Mouse (Mus musculus): Measurements from ENCODE around the gene Malsu1. TPM values are rescaled to one million over a fixed set of nuclear protein-coding genes. Genes with fewer than 3 reads are reported as not detected.

Malsu1 gene
- total RNA-seq, 2 experiments from 2014 or later, result 23.8 to 34.4 TPM

DNA sequence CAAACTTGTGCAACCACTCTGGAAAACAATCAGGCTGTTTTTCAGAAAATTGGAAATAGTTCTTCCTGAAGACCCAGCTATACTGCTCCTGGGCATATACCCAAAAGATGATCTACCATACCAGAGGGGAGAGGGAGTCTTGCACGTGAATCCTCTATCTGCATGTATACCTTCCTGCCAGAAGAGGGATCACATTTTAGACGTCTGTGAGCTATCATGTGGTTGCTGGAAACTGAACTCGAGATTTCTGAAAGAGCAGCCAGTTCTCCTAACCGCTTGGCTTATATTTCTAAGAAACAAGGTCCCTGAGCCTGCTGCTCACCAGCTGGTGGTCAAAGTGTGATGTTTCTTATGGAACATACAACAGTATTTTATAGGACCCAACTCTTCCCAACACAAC is 5.2 kb upstream of the Malsu1 start:
- no peak for DNase-seq (ENCODE audit: low spot score in 2 of 2)

DNA sequence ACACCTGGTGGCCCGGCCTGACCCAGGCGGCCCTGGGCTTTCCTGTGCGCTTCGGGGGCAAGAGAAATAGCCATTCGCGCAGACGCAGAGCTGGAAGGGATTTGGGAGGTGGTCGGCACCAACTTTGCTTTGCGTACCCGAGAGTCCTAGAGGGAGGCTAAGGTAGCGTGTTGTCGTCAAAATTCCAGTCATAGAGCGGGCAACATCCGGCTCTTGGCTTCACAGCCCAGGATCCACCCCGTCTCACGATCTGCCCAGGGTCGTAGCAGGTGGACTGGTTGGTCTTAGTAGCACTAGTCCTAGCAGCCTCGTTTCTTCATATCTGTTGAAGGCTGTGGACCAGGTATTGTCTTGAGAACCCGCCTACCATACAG is 509 bp downstream of the Malsu1 start:
- DNase-seq (ENCODE audit: low spot score in 2 of 2), result peak in 1 of 2 experiments; percentile 22

DNA sequence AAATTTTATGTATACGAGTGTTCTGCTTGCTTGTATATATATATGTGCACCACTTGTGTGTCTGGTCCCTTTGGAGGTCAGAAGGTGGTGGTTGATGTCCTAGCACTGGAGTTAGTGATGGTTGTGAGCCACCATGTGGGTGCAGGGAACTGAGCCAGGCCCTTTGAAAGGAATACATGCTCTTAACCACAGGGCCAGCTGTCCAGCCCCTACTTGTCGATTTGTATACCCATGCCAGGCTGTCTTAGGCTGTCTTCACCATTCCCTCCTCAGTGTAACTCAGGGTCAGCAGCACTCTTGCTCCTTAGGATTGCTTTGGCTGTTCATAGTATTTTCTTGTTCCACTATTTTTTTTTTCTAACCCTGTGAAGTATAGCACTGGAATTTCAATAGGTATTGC is 4.3 kb downstream of the Malsu1 start:
- no peak for DNase-seq (ENCODE audit: low spot score in 2 of 2)

DNA sequence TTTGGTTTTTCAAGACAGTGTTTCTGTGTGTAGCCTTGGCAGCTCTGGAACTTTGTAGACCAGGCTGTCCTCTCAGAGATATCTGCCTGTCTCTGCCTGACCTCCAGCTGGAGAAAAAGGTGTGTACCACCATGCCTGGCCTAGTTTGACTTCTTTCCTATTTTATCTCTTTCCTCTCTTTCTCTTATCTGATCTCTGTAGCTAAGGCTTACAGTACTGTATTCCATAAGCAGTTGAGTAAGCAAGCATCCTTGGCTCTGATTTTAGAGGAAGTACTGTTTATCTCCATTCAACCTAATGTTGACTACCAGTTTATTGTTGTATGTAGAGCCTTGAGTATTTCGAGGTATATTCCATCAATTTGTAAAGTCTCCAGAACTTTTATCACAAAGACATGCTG is 5.7 kb downstream of the Malsu1 start:
- DNase-seq (ENCODE audit: low spot score in 2 of 2), result no peak

DNA sequence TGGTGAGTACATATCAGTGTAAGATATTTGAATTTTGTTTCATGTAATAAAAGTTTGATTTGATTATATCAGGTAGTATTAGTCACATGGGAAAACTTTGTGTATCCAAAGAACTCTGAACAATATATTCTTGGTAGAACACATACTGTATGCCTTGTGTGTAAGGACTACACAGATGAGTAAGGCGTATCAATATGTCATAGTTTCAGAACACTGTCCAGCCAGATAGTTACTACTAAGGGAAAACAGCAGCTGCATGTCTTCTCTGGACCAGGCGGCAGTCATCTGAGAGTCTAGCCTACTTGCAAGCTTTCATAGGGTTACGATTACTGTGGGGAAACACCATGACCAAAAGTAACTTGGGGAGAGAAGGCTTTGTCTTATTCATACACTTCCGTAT is 9.4 kb downstream of the Malsu1 start:
- DNase-seq (ENCODE audit: low spot score in 2 of 2), result no peak

DNA sequence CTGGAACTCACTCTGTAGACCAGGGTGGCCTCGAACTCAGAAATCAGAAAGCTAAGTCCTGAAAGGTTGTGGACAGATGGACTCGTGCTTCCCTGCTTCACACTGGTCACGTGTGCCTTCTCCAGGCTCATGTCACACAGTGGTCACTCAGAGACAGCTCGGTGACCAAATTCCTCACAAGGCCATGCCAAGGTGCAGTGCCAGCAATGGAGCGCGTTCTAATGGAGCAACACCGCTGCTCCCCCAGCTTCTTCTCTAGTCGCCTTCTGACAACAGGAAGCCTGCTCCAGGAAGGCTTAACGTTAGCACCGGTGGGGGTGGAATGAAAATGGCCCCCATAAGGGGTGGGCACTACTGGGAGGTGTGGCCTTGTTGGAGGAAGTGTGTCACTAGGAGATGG is 21.4 kb downstream of the Malsu1 start:
- no peak for DNase-seq (ENCODE audit: low spot score in 2 of 2)

DNA sequence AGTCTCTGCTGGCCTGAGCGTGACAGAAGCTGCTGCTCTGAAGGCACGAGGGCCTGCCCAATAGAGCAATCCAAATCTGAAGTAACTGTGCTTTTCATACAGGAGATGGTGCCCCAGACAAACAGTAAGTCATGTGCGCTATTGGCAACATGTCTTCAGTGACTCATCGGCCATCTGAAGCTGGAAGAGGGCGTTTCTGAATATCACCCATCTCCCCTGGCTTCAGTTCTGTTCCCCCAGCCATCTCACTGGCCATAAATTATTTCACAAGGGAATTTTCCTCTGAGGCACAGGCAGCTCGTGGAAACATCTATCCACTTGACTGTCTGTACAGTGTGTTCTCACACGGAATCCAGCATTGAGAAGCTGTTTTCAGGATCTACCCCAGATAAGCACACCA is 22.8 kb downstream of the Malsu1 start:
- DNase-seq (ENCODE audit: low spot score in 2 of 2), result peak; percentile 20 to 34

DNA sequence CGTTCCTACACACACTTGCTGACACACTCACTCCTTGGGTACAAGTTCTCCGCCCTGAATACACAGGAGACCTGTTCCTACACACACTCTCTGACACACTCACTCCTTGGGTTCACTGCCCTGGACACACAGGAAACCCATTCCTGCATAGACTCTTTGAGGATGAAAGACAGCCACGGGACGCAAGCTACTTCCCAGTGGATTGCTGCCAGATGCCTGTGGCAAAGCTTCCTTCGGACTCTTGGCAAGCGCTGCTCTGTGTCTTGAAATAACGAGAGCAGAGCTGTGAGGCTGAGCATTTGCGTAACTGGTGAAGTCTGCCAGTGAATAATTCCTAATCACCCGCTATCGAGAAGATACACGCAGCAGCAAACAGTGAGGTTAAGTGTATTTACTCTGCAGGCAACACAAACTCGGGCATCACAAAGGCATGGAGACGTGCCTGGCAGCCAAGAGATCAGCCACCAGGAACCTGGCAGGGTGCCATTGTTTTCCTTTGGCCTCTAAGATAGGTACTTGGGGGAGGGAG is 23.4 kb downstream of the Malsu1 start:
- DNase-seq (ENCODE audit: low spot score in 2 of 2), result peak; percentile 62 to 69

DNA sequence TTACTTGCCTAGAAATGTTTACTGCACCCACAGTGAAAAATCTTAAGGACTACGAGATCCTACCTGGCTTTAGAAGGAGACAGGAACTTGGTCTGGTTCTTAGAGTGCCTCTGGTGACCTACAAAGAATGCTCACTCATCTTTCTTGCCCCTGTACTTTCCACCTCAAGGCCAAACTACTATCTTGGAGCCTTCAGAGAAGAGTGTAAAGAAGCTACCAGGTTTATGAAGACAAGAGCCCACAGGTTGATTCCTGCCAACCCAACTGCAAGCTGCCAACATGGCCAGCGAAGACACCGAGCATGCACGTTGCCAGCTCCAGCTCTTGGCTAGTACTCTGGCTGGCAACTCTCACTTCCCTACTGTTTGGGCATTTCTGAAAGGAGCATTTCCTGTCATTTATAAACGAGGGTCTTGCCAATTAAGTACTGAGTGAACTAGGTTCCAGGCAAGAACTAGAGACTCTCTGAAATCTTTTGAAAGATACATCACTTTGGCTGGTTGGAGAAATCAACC is 24.1 kb downstream of the Malsu1 start:
- DNase-seq (ENCODE audit: low spot score in 2 of 2), result no peak

DNA sequence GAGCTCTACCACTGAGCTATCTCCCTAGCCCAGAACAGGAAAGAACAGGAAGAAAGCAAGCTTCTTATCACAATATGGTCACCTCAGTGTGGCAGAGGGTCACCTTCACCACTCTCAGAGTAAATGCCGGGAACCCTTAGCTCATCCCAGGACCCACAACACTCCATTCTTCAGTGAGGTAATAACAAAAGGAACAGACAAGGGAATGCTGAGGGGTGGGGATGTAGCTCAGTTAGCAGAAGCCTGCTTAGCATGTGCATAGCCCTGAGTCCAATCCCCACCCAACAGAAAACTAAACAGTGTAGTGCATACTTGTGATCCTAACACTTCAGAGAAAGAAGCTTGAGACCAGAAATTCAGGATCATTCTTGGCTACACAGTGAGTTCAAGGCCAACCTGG is 25.5 kb downstream of the Malsu1 start:
- no peak for DNase-seq (ENCODE audit: low spot score in 2 of 2)

DNA sequence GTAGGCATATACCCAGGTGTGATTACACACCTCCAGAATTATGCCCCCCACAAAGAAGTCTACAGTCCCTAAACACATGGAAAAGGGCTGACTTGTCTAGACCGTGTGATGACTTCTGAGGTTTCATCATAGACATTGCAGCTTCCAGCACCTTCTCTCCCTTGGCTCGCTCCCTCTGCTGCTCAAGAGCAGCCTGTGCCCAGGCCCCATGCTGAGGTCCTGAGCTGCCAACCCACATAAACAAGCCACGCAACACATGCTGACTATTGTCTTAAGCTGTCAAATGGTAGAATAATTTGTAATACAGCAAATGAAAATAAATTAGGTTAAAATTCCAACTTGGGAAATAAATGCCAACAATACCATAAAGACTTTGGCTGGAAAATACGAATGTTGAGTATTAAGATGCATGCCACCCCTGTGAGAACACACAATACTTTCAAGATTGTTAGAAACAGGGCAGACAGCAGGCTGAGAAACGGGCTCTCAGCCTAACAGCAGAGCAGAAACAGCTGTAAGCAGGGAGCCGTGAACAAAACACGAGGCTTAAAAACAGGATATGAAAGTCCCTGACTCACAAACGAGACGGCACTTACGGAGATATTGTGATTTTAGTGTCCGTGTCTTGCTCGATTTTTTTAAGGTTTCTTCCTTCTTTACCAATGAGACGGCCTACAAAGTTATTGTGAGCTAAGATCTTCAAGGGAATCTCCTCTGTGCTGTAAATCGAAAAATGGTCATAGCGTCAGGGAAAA is 33.3 kb downstream of the Malsu1 start:
- no peak for DNase-seq (ENCODE audit: low spot score in 2 of 2)

DNA sequence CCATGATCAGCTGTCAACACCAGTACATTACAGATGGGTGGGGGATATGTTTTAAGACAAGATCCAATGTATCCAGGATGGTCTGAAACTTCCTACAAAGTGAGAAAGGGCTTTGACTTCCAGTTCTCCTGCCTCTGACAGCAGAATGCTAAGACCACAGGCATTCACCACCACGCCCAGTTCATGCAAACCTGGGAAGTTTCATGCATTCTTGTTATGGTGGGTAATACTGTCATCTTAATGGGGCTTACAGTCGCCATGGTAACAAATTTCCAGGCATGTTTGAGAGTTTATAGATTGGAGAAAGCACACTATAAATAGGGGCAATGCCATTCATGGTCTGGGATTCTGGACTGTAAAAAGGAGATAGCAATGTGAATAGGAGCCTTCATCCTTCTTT is 35.6 kb downstream of the Malsu1 start:
- DNase-seq (ENCODE audit: low spot score in 2 of 2), result no peak

DNA sequence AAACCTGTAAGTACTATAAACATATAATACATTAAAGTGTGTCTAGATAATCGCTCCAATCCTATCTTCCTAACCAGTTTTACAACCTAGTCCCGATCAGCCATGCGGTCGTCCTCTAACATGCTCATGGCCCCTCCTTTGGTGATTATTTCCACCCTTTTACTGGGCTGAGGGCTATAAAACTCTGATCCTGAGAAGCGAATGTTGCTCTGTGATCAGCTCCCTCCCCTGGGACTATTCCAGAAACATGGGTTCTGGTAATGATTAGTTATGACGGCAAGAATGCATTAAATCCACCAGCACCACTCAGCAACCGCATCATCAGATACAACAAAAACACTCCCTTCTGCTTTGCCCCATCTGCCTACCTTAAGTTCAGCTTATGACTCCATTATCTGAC is 40.3 kb downstream of the Malsu1 start:
- DNase-seq (ENCODE audit: low spot score in 2 of 2), result no peak

DNA sequence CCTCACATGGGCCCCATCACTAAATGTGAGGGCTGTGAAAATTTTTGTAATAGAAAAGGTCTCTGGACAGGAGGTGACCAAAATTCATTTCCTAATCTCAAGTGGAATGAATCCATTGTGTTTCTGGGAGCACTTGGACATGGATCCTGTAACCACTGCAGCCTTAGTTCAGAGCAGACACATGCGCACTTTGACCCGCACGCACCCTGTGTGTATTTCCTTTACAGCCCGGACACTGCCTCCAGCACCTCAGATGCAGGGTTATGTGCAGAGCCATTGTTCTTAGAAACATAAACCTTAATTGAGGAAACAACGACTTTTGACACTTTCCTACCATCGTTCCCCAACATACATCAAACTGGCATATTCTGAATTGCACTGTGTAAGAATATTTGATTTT is 40.9 kb downstream of the Malsu1 start:
- DNase-seq (ENCODE audit: low spot score in 2 of 2), result no peak

DNA sequence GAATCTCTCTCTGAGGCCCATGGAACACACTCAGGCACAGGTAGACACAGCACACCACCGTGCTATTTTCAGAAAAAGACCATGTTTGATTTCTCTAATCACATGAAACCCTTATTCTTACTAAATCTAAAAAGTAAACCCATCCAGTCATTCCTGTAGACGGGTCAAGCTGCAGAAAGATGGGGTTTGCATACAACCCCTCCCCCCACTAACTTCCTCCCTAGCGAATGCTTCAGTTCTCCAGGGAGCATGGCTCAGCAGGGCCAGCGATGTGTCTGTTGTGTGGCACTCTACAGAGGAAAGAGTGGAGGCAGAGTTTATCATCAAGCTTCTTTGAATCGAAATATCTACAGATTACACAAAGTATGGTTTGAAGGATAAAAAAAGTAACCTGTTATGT is 42.0 kb downstream of the Malsu1 start:
- no peak for DNase-seq (ENCODE audit: low spot score in 2 of 2)

DNA sequence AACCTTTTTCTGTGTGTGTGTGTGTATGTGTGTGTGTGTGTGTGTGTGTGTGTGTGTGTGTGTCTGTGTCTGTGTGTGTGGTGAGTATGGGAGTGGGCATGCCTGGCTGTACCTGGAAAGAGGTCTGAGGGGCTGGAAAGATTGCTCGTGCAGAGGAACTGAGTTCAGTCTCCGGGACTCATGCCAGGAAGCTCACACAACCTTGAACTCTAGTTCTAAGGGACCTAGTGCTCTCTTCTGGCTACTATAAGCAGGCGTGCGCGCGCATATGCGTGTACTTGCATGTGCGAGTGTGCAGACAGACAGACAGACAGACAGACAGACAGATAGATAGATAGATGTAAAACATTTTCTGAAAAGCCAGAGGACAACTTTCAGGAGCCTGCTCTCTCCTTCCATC is 42.6 kb downstream of the Malsu1 start:
- no peak for DNase-seq (ENCODE audit: low spot score in 2 of 2)

DNA sequence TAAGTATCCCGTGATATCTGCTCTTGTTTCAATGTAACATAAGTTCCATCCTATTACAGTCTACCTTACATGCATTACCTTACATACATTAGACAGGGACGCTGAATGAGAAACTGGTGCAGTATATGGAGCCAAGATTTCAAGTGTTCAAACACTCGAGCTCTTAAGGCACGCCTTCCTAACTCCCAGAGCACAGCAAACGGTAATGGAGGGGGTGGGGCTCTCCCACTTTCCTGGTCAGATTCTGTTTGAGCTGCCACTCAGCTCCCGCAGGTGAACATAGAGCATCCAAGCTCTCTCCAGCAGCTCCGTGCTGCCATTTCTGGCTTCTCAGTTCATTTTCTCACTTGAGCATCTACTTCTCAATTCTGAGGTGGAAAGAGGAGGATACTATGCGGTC is 44.9 kb downstream of the Malsu1 start:
- DNase-seq (ENCODE audit: low spot score in 2 of 2), result no peak

DNA sequence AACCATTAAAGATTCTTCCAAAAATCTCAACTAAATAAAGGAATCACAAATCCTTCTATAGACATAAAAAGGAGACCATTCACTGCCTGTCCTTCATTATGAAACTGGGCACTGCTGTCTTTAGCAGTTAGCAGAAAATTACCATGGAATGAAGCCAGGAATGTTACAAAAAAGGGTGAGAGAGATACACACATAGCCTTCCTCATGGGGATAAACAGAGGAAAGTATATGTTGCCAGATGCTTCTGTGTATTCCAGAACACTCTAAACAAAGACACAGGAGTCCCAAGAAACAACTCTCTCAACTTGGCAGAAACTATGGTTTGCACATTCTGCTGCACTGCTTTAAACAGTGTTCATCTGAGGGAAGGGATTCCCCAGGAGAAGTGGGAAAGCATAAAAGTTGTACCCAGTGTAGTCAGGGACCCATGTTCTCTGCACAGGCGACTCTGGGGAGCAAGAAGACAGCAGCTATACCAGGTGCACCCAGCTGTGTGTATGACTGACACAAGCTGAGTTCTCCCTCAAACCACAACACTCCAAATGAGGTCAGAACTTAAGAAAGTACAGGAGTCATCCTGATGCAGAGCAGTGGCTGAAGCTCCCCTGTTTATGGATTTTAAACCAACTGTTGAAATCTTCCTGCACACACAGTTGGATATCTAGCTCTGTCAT is 46.0 kb downstream of the Malsu1 start:
- DNase-seq (ENCODE audit: low spot score in 2 of 2), result no peak

DNA sequence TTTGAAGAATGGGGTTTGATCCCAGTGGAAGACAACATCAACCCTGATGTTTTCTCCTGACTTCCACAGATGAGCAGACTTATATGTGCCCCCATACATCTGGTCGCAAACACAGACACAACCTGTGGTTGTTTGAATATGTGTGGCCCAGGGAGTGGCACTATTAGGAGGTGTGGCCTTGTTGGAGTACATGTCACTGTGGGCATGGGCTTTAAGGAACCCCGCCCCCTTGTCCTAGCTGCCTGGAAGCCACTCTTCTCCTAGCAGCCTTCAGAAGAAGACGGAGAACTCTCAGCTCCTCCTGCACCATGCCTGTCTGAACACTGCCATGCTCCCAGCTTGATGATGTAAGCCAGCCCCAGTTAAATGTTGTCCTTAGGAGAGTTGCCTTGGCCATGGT is 46.8 kb downstream of the Malsu1 start:
- DNase-seq (ENCODE audit: low spot score in 2 of 2), result no peak

DNA sequence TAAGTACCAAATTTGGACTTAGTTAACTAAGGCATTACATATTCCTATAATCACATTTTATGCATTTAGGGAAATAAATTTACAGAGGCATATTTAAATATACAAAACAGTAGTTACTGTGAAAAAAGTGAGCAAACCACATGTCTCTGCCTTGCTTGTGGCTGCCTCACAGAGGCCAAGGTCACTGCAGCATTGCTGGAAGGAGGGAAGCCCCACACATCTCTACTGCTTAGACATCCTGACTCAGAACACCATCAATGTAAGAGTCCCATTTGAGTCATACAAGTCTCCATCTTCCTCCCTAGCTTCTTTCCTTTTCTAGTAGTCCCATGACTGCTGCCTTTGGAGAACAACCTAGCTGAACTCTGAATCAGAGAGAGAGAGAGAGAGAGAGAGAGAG is 56.7 kb downstream of the Malsu1 start:
- DNase-seq (ENCODE audit: low spot score in 2 of 2), result no peak

DNA sequence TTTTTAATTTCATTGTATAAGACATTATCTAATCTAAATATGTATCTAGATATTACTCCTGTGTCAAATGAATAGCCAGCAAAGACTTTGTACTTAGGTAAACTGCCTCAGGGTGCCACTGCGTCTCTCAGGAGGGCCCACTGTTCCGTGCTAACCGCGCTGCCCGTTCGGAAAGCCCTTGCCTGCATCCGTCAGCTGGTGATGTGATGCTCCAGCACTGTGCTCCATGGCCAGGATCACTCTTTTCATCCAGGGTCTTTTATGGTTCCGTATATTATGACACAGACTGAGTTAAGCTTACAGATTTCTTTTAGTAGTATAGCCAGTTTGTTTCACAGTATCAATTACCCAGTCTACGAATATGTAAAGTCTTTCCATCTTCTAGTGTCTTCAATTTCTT is 58.3 kb downstream of the Malsu1 start:
- no peak for DNase-seq (ENCODE audit: low spot score in 2 of 2)

DNA sequence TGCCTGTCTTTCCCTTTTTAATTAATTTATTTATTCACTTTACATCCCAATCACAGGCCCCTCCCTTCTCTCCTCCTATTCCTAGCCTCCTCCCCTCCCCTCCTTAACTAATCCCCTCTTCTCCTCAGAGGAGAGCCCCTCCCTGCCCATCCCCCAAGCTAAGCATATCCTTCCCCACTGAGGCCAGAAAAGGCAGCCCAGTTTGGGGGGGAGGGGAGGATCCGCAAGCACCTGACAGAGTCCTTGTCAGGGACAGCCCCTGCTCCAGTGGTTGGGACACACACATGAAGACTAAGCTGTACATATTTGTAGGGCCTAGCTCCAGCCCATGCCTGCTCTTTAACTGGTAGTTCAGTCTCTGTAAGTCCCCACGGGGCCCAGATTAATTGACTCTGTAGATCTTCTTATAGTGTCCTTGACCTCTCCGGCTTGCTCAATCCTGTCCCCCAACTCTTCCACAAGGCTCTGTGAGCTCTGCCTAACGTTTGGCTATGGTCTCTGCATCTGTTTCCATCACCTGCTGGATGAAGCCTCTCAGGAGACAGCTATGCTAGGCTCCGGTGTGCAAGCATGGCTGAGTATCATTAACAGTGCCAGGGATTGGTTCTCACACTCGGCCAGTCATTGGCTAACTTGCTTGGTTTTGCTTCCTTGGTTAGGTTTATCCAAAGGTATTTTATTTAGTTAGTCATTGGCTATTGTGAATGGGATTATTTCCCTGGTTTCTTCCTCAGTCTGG is 58.9 kb downstream of the Malsu1 start:
- DNase-seq (ENCODE audit: low spot score in 2 of 2), result no peak
